Mouse (Mus musculus) thymus, postnatal 25 days (tissue): ENCODE results near the gene Bcas1.
"Not testable (repeated sequence)": the region's sequence is repeated elsewhere in the genome, so short reads cannot be mapped to it uniquely, and the experiment has no call there.

Experiments used
- DNase-seq: peaks from one replicate; pipeline ENCODE4 v3.0.0; 2022

Gene Bcas1

DNA sequence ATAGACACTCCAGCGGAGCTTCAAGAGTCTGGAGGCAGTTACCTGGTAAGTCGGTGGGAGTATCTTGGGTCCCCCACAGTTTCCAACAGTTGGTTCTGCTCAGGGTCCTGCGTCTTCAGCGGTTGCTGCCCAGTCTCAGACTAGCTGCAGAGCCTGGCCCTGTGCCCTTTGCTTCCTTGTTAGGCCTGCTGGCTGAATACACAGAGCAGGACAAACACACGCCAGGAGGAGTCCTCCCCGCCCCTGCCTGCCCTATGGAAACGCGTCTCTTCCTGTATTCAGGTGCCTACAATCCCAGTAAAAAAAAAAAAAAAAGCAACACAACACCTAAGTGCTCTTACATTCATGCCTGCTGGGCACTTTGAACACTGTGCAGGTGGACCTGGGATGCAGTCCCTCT is at the start of gene Bcas1:
Gene Bcas1, minus strand, starts transcription at position 142 of the 400 bp plus-strand sequence.
- no peak for DNase-seq

DNA sequence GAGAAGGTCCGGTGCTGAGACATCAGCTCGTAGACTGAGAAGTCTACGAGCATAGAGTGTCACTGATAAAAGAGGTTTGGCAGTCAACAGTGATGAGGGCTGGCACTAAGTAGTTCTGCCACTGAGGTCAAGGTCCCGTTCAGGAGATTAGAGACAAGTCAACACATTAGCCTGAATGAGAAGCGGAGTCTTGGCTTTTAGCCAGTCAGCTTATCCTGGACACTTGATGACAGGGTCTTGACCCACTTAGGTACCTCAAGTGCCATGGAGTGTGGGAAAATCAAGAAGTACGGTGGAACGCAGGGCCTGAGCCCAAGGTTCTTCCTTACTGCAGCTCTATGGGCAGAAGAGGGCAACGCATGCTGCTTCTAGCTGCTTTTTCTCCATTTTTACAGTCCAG is 49.0 kb upstream of the Bcas1 start:
- no peak for DNase-seq

DNA sequence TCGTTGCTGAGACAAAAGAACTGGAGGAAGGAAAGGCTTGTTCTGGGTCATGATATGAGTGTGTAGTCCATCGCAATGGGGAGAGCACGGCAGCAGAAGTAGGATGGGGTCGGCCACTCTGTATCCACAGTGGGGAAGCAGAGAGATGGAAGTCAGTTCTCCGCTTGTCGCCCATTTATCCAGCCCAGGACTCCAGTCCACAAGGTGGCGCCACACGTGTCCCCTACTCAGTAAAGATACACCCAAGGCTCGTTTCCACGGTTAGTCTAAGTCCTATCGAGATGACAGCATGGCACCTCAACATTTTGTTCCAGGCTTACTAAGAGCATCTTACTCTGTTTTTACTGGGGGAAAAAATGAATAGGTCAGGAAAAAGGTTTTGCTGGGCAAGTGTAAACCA is 48.6 kb upstream of the Bcas1 start:
- peak; percentile 25 for DNase-seq

DNA sequence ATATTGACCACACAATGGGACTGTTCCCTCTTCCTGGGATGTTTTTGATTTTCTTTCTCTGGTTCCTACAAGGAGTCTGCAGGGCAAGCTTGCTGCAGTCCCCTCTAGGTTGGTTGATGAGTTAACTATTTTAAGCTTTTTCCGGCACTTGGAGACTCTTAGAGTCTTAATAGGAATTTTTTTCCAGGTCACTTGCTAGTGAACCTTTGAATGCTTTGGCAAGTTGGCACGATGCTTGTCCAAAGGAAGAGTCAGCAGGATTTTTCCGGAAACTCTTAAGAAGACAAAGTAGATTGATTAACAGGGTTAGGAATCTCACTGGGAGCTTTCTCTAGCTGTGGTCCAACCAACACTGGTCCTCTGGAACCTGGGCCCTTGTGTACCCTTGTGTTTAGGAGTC is 47.5 kb upstream of the Bcas1 start:
- no peak for DNase-seq

DNA sequence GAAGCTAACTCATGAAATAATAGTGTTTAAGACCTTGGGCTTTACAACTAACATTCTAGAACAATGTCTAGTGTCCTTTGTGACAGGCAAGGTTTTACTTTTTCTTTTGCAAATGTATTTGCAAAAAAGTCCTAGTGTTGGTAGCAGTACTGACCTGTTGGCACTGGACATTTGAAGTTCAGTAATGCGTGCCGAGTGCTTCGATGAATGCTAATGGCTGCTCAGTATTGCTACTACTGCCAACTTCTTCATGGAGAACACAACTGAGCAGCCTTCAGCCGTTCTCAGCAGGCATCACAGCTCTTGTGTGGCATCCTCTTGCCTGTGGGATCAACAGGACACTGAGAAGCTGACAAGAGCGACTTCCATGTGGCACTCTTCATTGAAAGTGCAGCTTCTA is 46.5 kb upstream of the Bcas1 start:
- no peak for DNase-seq

DNA sequence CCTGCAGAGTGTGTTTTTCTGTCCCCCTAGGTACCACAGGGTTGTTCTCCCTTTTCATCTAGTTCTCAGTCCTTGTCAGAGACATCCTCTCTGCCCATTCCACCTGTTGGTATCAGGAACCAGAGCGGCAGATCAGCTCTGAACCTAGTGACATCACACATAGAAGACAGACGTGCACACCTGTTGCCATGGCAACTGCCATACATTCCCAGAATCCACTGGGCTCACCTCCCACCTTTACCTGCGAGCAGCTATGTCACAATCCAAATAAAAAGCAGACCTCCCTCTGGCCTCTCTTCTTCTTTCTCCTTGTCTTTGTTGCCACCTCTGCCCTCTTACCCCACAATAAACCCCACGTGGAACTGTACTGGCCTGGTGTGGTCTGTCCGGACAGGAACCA is 42.9 kb upstream of the Bcas1 start:
- DNase-seq: no peak

DNA sequence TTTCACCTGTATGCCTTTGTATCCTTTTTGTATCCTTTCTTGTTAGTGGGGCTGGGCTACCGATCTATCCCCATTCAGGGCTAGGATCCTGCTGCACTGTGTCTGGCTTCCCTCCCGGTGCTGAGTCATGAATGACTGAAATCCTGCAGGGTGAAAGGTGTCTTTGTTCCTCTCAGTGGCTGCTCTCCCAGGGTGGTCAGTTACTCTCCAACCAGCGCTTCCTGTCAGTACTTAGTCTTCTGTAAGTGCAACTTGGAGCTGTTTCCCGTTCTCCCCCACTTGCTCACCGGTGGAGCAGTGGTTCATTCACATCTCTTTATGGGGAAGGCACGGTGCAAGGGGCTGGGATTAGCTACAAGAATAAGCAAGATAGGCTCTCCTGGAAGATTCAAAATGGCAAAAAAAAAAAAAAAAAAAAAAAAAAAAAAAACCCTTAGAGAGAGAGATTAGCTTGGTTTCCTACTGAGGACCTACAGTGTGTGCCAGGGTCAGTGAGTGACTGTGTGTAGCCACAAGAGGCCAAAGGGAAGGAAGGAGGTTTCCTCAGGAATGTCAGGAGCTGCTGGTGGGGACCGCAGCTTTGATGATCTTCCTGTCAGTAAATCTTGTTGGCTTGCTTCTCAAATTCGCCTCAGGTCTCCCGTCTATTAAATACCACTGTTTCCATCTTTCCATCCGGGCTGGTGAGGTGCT is 42.1 kb upstream of the Bcas1 start:
- DNase-seq: no peak

DNA sequence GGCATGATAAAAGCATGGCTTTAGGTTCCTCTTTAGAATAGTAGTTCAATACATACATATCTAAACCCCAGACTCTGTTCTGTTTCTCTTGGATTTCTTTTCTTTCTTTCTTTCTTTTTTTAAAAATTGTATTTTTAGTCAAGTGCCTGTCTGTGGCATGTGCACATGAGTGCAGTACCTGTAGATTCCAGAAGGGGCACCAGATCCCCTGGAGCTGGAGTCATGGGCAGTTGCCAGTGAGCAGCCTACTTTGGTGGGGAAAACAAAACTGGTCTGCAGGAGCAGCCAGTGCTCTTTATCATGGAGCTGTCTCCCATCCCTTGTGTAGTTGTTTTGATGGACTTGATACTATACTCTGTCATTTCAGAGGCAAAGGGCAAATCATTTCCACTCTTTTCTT is 40.4 kb upstream of the Bcas1 start:
- DNase-seq: peak; percentile 19

DNA sequence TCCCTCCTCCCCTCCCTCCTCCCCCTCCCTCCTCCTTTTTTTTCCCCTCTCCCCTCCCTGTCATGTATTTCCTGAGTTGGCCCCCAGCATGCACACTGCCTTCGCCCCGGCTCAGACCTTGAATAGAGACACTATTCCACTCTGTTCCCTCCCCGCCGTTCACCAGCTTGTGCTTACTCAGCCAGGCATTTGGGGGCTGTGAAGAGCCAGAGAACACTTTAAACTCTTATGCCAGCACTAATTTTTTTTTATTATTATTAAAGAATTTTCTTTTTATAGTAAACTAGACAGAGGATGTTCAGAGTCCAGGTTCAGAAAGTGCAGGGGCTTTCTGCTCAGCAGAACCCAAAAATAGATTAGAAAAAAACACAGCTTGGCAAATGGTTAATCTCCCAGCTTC is 37.2 kb upstream of the Bcas1 start:
- DNase-seq: no peak

DNA sequence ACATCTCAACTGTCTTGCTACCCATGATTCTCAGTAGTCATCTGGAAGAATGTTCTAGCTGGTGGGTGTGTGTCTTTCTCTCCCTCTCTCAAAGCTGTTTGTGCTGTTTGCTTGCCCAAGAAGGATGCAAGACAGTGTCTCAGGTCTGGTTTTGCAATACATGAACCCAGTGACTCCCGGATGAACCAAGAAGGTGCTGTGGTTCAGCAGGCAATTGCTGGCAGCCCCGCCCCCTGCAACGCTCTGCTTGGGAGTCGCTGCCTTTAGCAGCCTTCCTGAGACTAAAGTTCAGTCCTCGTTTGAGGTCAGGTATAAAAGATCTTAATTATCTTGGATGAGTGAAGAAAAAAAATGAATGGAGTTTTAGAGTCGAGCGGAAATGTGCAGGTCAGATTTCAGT is 34.0 kb upstream of the Bcas1 start:
- no peak for DNase-seq

DNA sequence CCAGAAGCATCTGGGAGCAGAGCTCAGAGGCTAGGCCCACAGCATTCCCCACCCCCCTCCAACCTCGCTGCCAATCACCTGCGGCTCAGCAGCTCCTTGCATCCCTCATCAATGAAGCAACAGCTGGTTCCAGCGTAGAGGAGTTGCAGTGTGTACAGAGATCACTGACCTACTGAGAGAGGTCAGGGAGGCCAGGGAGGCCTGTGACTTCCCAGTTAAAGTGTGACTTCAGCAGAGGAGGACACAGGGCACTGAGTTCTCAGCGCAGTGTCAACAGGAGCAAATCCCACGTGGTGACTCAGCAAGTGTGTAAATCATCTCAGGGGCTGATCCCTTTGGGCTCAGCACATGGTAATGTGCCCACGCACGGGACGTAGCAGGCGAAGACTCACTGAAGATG is 32.2 kb upstream of the Bcas1 start:
- DNase-seq: no peak

DNA sequence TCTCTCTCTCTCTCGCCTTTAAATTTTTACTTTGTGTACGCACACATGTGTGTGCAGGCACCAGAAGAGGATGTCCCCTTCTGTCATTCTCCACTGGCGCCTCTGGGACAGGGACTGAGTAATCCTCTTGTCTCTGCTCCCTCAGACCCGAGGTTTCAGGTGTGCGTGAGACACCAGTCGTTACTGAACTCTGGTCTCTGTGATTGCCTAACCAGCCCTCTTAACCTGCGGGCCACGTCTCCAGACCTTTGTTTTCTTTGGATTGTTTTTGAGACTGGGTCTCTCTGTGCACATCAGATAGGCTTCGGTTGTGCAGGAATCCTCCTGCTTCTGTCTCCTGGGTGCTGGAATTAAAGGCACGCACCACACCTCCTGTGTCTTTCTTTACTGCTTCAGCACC is 31.5 kb upstream of the Bcas1 start:
- DNase-seq: no peak

DNA sequence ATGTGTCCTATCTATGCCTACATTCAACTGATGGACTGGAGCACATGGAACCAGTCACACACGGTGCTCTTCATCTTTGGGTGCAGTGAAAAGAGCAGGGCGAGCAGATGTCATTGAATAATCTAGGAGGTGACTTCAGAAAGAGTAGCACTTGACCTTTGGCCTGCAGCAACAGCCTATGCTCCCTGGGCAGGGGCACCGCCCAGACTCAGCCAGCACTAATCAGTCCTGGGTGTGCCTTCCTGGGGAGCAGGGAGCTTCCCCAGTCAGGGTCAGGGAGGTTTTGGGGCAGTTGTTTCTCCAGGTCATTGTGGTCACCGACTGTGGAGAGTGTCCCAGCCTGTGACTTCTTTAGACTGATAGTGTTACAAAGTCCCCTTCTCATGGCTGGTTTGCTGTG is 26.2 kb upstream of the Bcas1 start:
- DNase-seq: not testable (repeated sequence)

DNA sequence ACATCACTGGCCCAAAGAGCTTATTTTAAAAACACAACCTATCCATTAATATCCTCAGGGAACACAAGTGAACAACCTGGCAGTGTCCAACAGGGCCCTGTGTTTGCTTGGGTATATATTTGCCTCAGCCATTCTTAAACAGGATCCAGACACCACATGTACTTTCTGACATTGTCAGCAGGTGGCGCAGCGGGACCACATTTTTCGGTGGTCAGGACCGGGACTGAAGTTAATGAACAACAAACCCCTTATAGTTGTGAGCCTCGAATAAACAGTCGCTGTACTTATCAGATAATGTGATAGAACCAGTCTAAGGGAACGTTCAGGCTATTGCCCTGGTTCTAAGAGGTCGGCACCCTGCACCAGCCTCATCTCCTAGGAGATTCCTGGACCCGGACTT is 23.3 kb upstream of the Bcas1 start:
- DNase-seq: peak; percentile 70

DNA sequence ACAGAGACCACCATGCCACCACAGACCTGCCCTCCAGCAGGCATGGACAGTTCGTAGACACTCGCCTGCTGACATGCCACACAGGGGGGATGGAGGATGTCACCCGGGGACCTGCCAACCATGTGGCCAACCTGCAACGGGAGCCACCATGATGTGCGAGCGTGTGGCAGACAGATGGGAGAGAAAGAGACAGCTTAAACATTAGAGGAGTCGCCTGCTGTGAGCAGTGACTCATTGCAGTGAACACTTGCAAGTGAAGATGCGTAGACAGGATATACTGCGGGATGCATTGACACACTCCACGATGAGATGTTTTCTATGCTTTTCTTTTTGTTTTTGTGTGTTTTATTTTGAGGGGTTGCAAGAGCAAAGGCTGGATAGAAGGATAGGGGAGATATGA is 20.0 kb upstream of the Bcas1 start:
- DNase-seq: no peak

DNA sequence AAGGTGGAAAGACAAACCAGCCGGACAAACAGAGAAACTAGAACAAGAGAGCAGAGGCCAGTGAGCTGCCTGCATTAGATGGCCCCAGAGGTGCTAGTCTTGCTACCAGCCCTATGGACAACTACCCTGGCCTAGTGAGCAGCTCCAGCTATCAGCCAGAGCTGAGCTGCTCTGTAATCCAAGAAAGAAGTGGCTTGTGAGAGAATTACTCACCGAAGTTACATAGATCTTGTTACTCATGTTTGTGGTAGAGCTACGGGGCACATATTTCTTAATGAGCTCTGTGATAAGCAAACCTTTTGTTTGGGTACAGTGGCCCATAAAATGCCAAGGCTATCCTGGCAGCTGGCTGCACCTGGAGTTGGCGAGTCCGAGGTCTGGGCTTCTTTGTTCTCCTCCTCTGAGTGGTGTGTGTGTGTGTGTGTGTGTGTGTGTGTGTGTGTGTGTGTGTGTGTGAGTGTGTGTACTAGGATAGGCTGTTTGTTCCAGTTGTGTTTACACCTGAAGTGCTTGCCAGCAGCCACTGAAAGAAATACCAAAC is 19.3 kb upstream of the Bcas1 start:
- no peak for DNase-seq

DNA sequence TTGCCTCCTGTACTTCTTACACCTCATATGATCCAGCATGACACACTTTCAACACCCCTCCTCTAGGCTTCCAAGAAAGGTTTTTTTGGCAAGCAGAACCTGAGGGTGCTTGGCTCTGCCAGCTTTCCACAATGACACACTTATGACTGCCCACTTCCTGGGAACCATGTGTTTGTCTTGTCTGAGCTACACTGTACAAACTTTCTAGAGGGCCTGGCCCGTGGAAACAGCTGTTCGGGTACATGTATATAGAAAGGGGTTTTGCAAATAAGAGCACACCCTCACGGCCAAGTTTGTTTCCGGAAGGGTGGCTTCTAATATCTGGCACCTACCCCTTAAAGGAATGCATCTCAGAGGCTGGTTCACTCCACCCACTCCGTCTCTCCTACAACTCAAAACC is 18.2 kb upstream of the Bcas1 start:
- no peak for DNase-seq

DNA sequence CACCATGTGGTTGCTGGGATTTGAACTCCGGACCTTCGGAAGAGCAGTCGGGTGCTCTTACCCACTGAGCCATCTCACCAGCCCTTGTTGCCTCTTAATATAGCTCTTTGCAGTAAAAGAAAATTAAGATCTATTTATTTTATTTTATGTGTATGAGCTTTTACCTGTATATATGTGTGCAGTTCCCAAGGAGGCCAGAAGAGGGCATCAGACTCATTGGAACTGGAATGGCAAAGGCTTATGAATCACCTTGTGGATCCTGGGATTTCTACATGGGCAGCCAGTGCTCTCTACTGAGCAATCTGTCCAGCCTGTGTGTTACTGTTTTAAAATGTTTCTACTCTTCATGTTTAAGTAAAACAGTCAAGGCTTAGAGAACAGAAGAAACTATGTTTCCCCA is 14.9 kb upstream of the Bcas1 start:
- DNase-seq: peak; percentile 6

DNA sequence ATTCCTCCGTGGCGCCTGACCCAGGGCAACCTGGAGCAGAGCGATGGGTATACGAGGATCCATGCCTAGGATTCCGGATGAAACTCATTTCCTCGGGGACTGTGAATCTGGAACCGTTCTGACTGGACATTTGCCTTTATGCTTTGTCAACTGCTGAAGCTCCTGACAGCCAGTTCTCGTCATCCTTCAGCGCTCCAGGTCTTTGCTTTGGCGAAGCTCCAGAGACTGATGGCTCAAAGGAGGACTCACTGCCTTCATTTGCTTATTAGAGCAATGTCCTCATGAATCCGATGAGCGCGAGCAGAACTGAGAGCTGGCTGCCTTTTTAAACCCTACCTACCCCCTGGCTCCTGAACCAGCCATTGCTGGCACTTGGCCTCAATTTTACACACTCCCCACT is 11.1 kb upstream of the Bcas1 start:
- no peak for DNase-seq

DNA sequence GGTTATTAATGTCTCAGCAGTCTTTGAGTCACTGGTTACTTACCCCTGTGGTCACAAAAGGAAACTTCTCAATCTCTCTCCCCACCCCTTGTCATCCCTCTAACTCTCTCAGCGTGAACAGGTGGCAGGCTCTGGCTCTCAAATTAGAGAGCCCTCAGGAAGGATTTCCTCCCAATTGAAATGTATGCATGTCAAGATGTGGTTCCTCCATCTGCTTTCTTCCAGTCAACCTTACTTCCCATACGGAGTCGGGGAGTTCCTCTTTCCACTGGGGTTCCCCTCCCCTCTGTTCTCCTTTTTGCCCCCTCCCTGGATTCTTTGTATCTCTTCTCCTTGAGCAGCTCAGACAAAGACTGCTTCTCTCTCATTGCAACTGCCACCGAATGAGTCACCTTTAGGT is 8.6 kb upstream of the Bcas1 start:
- no peak for DNase-seq

DNA sequence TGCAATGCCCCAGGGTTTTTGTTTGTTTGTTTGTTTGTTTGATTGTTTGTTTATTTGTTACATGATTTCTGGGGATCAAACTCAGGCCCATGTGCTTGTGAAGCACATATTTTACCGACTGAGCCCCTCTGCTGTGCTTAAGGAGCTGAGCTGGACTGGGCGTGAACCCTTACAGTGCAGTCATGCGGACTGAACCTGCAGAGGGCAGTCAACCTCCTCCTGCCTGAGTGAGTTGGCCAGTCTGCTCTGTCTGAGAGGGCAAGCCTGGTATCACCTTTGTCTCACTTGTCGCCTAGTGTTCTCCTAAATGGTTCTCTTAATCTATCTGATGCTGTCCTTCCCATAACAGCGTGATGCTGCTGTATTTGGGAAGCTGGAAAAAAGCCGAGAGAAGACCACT is 4.5 kb upstream of the Bcas1 start:
- no peak for DNase-seq

DNA sequence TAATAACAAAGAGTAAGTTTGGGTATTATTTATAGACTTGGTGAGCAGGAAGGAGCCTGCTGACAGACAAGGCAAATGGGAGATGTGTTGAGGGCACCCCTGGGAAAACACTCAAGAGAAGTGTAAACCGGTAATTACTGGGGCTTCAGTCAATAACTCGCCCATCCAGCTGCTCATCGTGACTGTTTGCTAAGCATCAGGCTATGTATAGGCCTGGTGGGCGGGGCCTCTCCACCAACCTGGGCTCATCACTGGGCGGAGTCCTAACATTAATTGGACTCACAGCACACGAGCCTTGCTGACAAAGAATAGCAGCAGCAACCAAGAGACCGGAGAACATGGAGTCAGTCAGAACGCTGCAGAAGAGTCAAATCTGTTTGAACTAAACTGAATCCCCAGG is 1.3 kb upstream of the Bcas1 start:
- no peak for DNase-seq

DNA sequence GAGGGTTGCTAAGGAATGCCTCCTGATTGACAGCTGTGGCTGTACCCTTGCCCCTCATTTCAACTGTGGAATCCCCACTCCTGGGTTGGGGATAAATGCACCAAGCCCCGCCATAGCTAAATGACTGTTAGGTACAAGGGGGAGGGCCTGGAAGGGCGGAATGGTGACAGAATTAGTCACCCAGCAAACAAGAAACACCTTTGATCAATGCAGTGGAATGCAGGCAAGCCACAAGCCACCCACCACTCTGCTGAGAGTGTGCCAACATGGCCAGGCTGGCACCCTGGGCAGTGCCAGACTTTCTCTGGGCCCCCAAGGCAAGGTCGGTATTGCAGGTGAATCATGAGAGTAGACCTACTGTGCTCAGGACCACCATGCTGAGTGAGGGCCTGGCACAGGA is 3.5 kb downstream of the Bcas1 start:
- no peak for DNase-seq

DNA sequence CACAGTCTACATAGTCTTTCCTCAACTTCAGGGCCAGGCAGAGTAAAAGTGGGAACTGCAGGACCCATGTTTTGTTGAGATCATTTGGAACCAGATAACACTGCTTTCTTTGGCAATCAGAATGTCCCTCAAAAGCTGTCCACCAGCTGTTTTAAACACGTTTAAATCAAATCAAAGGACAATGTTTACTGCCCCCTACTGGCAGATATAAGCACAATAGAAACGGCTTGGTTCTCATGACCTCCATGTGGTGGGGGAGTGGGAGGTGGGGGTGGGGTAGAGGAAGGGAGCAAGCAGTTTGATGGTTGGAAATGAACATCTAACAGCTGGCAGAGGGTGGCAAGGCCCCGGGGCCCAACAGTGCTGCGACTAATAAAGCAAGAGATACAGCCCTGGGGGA is 5.7 kb downstream of the Bcas1 start:
- no peak for DNase-seq

DNA sequence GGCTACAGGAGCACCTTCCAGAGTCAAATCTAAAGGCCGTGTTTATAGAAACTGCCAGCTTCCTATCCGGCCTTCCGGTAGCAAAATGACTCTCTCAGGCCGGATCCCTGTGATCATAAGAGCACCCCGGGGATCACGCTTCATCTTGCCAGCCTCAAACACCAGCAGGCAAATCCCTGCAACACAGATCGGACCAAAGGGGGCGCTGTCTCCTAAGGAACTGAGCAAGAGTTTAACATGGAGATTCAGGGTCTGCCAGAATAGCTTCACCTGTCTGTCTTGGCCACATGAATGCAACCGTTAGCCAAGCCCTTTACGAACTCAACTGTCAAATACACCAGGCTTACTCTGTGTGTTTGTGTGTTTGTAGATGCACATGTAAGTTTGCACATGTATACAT is 8.9 kb downstream of the Bcas1 start:
- peak; percentile 19 for DNase-seq
